Mouse (Mus musculus) small intestine, adult 2 months (tissue): ENCODE results near the gene Slc25a35.

Experiments used
- CTCF ChIP-seq: fragments of 200-500 bp; IDR thresholded peaks from 2 replicates; pipeline ENCODE4 v1.5.1; 2012; ENCODE audit warnings: low read depth, mild to moderate bottlenecking, control low read depth, inconsistent platforms, low read length, moderate library complexity, mixed read lengths; ENCODE audit not compliant: insufficient replicate concordance, insufficient read length; ENCODE audit errors: extremely low read depth
- POLR2A ChIP-seq: fragments of 200-500 bp; IDR thresholded peaks from 2 replicates; pipeline ENCODE4 v1.6.1; 2012; ENCODE audit warnings: low read depth, mild to moderate bottlenecking, control low read depth, inconsistent platforms, low read length, moderate library complexity

DNA sequence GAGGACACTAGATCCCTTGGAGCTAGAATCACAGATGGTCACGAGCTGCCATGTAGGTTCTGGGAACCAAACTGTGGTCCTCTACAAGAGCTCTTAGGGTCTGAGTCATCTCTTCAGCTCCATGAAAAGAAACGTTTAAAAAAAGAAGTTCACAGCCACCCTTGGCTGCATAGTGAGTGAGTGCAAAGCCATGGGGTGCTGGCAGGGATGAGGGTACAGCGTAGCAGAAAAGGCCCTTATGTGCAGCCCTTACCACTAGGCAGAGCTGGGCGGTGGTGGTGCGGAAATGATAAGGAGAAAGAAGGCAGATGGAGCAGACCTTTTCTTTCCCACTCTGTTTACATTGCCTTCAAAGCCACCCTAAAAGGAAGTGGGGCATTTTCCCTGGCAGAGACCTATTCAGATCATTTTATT lies 11.4 kb downstream of the Slc25a35 start:
- TF ChIP-seq POLR2A (no peak), CTCF (no peak)
